Mouse (Mus musculus): ENCODE measurements around the gene Pimreg.

The Pimreg gene

DNA sequence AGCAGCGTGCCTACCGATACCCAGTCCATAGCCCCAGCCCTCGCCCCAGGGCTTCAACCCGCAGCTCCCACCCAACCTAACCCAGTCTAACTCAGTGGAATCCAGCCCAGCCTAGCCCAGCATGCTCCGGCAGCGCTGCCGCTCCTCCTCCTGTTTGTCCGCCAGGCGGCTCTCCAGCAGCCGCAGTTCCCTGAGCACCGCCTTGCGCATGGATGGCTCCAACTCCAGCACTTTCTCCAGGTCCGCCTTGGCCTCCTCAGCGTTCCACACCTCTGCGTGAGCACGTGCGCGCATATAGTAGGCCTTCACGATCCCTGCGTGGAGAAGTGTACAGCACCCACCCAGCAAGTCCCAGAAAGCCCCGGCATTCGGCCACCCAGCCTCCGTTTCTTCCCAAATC is 12.7 kb upstream of the Pimreg start:
- peak; percentile 94 for ATAC-seq (ENCODE audit: low TSS enrichment)

DNA sequence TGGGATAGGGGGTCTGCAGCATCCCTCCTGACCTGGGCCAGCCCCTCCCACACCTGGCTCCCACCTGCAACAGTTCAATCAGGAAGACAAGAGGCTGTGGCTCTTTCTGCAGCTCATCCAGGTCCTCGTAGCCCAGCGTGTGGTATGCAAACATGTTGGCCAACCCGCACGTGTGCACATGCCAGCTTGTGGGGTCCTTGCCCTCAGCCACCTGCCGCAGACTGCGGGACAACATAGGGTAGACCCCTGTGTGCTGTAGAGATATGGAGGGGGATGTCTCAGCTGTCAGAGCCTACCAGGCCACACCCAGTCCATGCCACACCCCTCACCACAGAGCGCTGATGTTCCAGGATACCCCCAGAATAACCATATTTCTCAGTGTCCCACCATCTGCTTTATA is 10.5 kb upstream of the Pimreg start:
- ATAC-seq (ENCODE audit: low TSS enrichment): no peak

DNA sequence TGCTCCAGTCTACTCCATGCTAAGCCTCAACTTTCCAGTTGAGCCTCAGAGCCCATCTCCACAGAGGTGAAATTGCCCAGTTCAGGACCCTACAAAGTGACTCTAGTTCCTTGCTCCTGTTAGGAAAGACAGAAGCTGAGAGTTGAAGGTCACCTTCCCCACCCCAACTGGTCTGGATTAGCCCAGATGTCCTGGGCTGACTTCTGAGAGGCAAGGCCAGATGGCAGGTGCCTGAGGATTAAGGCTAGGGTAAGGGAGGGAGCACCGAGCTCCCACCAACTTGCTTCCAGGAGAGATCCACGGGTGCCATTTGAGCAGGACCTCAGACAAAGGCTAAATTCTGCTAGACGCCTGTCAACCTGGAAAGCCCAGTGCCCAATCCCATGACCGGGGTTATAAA is 9.7 kb upstream of the Pimreg start:
- ATAC-seq (ENCODE audit: low TSS enrichment): no peak

DNA sequence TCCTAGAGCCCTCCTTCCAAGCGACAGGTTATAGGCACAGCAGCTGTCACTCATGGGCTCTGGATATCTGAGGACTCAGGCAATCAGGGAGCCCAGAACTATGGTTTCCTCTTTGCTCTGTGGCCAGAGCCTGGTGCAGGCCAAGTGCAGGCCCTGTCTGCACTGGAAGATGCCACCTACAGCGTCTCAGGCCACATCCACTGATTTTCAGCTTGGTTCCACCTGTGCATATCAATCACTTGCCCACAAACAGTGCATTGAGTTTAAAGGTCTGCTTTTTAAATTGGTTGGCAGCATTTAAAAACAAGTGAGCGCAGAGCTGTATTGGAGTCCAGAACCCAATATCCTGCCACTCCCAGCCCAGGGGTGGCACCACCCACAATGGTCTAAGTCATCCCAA is 9.2 kb upstream of the Pimreg start:
- no peak for ATAC-seq (ENCODE audit: low TSS enrichment)

DNA sequence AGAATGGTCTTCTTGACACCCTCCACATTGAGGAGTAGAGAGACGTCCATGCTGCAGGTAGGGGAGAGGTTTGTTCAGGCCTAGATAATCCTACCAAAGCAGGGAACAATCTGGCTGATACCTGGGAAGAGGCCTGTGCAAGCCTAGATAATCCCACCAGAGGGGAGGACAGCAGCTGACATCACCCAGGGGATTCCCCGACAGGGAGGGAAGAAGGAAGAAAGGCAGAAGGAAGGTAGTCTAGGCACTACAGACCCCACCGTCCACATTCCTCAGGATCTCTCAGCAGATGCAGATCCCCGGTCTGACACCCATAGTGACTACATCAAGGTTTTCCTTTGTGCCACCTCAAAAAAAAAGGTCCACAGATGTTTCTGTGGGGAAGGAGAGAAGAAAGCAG is 4.4 kb upstream of the Pimreg start, which contains the start of gene Aipl1:
TSS of gene Aipl1 (minus strand) at position 101 of the 400 bp plus-strand sequence.
- ATAC-seq (ENCODE audit: low TSS enrichment): no peak

DNA sequence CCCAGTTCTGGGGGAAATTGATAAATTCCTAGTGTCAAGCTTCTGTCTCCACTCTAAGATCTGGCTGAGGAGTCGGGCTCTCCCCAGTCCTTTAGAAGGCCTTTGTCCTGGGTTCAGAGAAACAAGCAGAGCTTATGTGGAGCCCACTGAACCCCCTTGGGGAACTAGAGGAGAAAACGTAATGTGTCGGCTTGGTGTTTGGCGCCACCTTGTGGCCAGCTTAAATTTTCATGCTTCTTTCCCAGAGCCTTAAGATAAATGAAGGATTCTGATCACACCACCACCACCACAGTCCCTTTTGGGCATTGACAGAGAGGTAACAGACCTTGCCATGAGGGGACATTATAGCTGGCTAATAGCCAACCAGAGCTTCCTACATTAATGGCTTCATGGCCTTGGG is 3.8 kb upstream of the Pimreg start:
- ATAC-seq (ENCODE audit: low TSS enrichment): 0 out of 2 replicates have a peak, but pooled peaks have one; percentile 46

DNA sequence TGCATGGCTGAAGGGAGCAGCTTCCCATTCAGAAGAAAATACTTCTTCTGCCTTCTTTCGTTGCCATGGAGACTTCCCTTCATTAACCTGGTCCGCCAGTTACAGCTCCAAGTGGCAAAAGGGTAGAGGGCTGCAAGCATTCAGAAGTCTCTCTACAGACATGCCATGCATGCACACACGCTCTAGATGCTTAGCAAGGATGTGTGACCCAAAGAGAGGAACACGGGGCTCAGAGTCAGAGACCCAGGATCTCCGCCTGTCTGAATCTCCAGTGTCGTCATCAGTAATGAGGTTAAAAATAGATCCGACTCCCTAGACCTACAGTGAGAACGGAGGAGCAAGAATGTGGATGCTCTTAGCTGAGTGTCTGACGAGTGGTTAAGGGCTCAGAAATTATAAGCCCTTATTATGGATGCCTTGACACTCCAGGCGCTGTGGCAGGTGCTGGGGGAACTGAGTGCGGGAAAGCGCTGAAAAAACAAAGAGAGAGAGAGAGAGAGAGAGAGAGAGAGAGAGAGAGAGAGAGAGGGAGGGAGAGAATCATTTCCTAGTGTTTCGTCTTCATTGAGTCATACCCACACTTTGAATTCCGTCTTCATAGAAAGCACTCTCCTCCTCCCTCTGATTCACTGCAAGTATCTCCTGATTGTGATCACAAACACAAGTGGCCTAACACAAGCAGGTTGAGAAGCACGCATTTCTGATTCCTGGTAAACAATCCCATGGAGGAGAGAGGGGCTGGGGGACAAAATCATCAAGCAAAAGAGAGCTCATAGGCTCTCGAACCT is 2.0 kb upstream of the Pimreg start:
- ATAC-seq (ENCODE audit: low TSS enrichment): peak; percentile 33; the same call in 1 of the 2 replicates

DNA sequence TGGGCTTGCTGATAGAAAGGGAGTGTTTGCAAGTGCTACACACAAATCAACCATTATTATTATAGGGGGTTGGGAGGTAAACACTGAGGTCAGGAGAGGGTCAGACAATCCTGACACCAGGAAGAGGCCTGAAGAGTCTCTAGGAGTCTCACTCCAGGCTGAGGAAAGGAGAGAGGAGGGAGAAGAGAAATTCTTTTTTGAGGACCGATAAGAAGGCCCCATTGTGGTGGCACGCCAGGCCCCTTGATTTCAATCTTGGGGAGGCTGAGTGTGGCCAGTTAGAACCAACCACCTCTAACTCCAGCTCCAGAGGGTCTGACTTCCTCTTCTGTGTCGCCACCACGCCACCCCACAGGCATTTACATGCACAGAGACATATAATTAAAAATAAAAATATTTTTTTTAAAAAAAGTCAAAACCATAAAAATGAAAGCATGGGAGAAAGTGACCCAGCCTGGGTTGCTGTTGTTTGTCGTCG is 503 bp upstream of the Pimreg start:
- ATAC-seq (ENCODE audit: low TSS enrichment): no peak

DNA sequence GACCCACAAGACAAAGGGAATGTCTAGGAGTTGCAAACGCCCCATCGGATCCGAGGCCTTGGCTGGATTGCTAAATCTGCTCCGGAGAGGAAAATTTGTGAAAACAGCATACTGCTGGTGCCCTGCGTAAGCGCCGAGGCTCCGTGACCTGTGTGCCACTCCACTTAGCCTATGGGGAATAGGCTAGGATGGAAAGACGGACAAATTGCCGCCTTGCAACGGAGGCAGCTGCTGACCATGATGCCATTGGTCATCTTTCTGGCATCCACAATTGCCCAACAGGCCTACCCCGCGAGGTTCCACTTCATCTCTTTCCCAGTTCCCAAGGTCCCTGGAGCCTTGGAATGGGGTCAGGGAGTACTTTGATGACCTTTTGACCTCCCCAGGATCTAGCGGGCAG is 799 bp downstream of the Pimreg start:
- ATAC-seq (ENCODE audit: low TSS enrichment): no peak

DNA sequence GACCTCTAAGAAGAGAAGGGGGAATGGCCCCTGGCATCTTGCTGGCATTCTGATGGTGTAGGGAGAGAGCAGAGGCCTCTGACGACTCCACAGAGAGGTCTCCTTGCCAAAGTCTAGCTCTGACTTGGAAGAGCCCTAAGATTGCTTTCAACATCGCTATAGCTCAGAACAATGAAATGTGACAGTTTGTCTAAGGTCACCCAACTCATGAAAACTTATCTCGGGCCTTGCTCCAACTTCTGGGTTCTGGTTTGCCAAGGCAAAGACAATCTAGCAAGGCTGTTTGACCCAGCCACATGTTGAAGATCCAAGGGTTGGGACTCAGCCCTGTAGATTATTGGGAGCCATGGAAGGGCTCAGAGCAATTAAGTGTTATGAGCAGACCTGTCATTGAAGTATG is 2.4 kb downstream of the Pimreg start:
- ATAC-seq (ENCODE audit: low TSS enrichment): no peak

DNA sequence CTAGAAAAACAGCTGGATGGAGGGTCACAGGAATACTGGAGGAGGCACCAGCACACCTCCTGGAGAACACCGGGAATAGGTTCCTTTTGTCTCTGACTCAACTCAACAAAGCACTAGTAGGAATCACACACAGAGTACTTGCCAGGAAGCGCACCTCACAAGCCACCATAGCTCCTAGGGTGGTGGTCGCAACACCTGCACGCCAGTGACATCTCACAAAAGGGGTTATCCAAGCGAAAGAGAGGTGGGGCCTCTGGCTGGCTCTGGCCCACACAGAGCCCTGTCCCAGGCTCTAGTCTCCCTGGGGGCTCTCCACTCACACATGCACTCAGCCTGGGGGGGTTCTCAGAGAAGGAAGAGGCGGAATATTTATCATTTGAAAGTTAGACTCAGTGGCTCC is 6.9 kb downstream of the Pimreg start:
- ATAC-seq (ENCODE audit: low TSS enrichment): no peak

DNA sequence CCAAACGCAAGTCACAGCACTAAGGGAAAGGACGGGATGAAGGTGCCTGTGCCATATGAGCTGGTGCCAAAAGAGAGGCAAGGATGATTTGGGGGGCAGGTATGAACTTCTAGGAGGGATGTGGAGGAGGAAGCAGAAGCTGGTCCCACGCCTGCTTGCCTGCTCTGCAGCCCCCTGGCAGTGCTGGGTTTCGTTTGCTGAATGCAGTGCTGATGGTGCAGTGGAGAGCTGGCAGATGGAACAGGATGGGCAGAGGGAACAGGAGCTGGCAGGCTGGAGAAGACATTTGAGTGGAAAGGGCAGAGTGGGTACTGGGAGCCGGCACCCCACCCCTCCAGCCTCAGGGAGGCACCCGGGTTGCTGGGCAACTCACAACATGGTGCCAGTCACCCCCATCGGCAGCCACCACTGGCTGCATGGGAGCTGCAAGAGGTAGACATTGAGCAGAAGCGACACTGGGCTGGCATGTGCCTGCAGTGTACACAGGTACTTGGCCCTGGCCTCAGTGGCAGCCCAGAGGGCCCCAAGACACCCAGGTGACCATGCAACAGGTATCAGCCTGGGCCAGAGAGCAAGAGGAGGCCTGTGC is 7.4 kb downstream of the Pimreg start:
- no peak for ATAC-seq (ENCODE audit: low TSS enrichment)

DNA sequence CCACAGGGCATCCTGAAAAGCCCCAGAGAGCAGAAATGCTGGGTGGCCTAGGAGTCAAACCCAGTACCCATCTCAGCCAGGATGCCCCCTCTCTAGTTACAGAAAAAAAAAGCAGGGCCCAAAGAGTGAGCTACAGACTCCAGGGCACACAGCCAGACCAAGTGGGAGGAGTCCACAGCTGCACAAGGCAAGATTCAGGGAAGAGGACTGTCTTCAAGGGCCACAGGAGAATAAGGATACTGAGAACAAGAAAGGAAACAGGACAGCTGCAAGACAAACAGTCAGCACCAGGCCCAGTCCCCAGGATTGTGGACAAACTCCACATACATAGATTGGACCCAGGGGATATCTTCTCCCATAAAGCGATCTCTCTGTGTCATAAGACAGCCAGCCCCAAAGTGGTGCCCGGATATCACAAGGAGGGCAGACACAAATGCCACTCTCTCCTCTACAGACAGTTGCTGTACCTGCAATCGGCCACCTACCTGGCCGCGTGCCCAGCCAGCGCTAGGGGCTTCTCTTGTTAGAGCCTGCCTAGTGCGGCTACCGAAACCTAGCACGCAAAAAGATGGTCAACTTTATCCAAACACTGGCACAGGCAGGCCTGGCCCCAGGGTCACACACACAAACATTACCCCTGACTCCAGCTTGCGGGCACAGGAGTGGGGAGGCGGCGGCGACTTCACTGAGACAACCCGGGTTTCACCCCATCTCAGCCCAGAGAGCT is 8.5 kb downstream of the Pimreg start:
- ATAC-seq (ENCODE audit: low TSS enrichment): no peak

DNA sequence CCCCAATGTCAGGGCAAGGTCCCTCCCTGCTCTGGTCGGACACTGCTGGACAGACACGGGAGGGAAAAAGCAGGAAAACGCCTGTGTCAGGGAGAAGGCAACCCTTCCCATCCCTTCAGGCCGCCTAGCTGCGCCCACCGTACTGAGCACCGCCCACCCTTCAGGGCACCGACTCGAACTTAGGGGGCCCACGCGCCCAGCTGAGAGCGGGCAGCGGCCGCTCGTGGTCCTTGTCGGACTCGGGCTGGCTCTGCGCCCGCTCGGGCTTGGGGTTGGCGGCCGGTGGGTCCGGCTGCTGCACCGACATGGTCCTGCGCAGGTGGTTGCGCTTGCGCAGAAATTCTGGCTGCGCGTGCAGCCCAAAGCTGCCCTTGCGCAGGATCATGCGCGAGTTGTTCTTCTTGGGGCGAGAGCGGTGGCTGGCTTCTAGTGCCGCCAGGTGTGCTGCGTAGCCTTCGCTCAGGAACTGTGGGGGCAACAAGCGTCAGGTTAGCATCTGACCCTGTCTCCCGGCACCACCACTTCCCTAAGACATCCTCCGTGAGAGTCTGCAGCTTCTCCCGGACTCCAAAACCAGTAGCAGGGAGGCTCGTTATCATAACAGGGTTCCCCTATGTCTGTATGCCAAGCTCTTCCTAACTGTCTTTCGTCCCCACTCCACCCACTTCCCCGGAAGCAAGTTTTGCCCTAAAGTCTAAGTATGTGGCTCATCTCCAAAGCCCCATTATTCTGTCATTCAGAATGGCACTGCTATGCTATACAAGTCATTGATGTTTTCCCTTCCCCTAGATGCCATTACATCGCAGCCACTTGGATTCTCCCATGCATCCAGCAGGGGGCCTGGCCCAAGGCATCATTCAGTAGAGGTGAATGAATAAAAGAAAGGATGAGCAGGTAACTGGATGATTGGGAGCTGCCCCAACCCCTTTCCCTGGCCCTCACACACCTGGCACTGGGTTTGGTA is 9.3 kb downstream of the Pimreg start:
- peak; percentile 64 for ATAC-seq (ENCODE audit: low TSS enrichment)

DNA sequence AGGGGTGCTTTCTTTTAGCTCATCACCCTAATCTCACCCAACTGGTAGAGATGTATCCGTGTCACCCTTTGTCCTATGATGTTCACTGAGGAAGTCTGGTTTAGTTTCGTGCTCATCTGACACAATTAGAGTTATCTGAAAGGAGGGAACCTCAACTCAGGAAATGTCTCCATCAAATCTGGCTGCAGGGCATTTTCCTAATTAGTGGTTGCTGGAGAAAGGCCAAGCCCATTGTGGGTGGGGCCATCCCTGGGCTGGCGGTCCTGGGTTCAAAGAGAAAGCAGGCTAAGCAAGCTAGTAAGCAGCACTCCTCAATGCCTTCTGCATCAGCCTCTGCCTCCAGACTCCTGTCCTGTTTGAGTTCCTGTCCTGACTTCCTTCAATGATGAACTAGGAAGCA is 10.4 kb downstream of the Pimreg start:
- no peak for ATAC-seq (ENCODE audit: low TSS enrichment)

DNA sequence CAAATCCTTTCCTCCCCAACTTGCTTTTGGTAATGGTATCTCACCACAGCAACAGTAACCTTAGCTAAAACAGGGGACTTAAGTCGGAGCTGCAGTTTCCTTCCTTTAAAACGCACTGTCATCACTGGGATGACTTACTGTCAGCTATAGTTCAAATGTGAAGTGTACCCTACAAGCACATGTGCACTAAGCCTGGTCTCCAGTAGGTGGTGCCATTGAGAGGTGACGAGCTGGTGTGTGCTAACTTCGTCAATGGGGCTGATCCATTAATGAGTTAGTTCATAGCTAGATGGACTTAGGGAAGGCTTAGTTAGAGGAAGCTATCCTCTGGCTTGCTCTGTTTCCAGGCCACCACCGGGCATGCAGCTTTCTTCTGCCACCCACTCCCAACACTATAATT is 10.8 kb downstream of the Pimreg start:
- ATAC-seq (ENCODE audit: low TSS enrichment): peak; percentile 33; the same call in 1 of the 2 replicates

DNA sequence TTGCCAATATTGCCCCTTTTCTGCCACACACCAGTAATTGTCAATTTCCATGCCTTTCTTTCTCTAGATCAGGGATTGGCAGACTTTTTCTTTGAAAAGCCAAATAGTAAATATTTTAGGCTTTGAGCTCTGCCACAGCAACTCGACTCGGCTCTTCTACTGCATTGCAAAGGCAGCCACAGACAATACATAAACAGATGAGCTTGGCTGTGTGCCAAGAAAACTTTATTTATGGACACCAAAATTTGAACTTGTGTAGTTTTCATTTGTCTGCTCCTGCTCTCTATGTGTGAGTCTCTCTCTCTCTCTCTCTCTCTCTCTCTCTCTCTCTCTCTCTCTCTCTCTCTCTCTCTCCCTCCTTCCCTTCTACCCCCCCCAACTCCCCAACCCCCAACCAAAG is 13.3 kb downstream of the Pimreg start:
- ATAC-seq (ENCODE audit: low TSS enrichment): no peak

DNA sequence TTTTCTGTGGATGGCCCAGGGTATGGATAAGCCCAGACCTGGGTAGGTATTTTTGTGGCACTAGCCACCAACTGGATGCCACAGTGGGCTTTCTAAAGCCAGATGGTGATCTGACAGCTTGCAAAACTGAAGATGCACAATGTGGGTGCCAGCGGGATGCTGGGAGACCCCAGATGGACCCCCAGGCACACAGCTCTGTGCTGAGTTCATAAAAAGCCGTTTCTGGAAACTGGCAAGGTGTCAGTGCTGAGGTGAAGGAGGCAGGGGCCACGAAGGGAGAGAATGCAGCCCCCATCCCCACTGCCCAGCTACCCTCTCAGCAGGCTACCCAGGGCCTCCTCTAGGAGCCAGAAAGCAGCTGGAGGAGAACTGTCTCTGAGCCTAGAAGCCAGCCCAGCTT is 15.3 kb downstream of the Pimreg start:
- ATAC-seq (ENCODE audit: low TSS enrichment): no peak

DNA sequence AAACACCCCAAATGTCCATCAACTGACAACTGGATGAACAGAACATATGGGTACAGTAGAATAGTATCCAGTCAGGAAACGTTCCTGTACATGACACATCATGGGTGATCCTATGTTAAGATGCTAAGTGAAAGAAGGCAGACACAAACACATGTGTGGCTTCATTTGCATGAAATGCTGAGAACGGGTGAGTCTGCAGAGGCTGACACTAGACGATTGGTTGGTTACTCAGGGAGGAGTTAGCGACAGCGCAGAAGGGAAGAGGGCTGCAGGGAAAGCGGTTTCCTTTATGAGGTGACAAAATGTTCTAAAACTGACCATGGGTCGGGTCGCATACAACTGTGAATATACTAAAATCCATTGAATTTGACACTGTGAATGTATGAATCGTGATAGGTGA is 18.6 kb downstream of the Pimreg start:
- no peak for ATAC-seq (ENCODE audit: low TSS enrichment)

DNA sequence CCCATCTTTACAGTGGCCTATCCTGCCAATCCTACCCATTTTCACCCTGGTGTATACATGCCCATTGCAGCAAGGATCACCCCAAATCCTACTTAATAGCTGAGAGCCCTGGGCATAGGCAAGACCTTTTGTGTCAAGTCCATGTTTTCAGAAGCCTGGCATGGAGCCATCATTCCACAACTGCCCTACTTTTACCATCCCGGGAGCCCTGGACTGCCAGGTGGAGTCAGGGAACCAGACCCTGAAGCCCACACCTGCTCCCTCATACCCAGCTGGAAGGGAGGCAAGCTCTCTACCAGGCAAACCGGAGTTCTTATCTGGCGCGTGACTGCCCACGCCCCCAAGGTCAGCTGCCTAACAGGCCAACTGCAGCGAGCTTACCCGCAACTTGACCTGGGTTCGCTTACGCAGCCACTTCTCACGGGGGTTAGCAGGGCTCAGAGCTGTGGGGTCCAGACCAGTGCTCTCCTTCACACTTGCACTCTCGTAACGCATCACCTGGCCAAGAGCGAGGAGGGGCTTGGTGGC is 19.3 kb downstream of the Pimreg start:
- no peak for ATAC-seq (ENCODE audit: low TSS enrichment)

DNA sequence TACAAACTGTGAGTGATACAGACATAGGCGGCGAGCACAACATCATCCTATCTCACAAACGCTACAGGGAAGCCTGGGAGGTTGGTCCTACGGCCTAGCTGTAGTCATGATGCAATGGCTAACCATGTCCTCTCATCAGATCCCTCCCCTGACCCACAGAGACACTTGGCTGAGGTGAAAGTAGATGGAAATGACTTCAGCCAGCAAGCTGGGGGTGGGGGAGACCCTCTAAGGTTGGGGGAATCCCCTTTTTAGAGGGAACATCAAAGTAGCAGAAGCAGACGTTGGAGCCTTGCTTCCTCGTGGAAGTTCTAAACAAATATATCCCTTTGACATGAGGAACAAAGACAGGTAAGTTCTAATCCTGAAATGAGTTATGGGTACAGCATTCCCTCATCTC is 22.6 kb downstream of the Pimreg start:
- ATAC-seq (ENCODE audit: low TSS enrichment): no peak
